Mouse (Mus musculus) cerebellum, adult 9-11 months (tissue): ENCODE data around the gene Ifit3b.
"Not testable (repeated sequence)": the region's sequence is repeated elsewhere in the genome, so short reads cannot be mapped to it uniquely, and the experiment has no call there.

Experiments
- DNase-seq: peaks from one replicate; pipeline ENCODE4 v3.0.0; 2022

The Ifit3b gene

GRCm38 (mm10) chr19:34612243-34613001 is 4.7 kb downstream of the Ifit3b start:
- not testable (repeated sequence) for DNase-seq

GRCm38 (mm10) chr19:34620871-34621270 is 13.1 kb downstream of the Ifit3b start:
- no peak for DNase-seq

GRCm38 (mm10) chr19:34623781-34624180 is 16.0 kb downstream of the Ifit3b start:
- DNase-seq, result no peak

- no peak for DNase-seq
Observed at GRCm38 (mm10) chr19:34624663-34625062, 16.9 kb downstream of the Ifit3b start.

- no peak for DNase-seq
Observed at GRCm38 (mm10) chr19:34627496-34627895, 19.7 kb downstream of the Ifit3b start.

GRCm38 (mm10) chr19:34631487-34631886 is 23.7 kb downstream of the Ifit3b start:
- no peak for DNase-seq

GRCm38 (mm10) chr19:34633484-34633883 is 25.7 kb downstream of the Ifit3b start:
- no peak for DNase-seq

GRCm38 (mm10) chr19:34636933-34637557 is 29.3 kb downstream of the Ifit3b start:
- peak; percentile 6 for DNase-seq

GRCm38 (mm10) chr19:34640623-34641022 is 32.9 kb downstream of the Ifit3b start, which contains the start of the genes Ifit1bl2 and Ifit1:
Ifit1bl2 (minus strand) TSS chr19:34640743.
Ifit1 (plus strand) TSS chr19:34640871.
- no peak for DNase-seq

- no peak for DNase-seq
Observed at GRCm38 (mm10) chr19:34642616-34643015, 34.8 kb downstream of the Ifit3b start.

GRCm38 (mm10) chr19:34647630-34648029 is 39.9 kb downstream of the Ifit3b start:
- DNase-seq, result not testable (repeated sequence)

- DNase-seq, result no peak
Observed at GRCm38 (mm10) chr19:34650276-34650675, 42.5 kb downstream of the Ifit3b start.

- DNase-seq, result no peak
Observed at GRCm38 (mm10) chr19:34650997-34651396, 43.2 kb downstream of the Ifit3b start.

- no peak for DNase-seq
Observed at GRCm38 (mm10) chr19:34655227-34655805, 47.5 kb downstream of the Ifit3b start.

- no peak for DNase-seq
Observed at GRCm38 (mm10) chr19:34656511-34657298, 48.9 kb downstream of the Ifit3b start.

GRCm38 (mm10) chr19:34662067-34662507 is 54.3 kb downstream of the Ifit3b start:
- DNase-seq, result peak; percentile 54

- no peak for DNase-seq
Observed at GRCm38 (mm10) chr19:34662740-34663139, 55.0 kb downstream of the Ifit3b start.
